ENCODE assay signal across 8 mouse cellular contexts in the genomic region with DNA sequence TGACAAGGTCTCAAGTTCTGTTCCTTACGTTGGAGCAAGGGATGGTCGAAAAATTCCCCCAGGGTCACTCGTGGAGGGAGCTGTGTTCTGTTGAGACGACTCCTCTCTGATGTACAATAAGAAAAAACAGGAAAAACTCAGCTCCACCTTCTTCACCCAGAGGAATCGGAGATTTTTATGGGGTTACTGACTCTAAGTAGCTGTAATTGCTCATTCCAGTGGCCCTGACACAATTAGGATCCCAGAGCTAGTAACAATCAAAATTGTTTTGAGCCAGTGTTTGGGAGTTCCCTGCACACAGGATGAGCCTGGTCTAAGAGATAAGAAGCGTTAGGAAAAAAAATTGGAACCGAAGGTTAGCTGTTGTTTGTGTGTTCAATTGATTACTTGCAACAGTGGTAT. TPM values are rescaled to one million over a fixed set of nuclear protein-coding genes. Genes with fewer than 3 reads are reported as not detected.
DNase-seq lines count a peak whose midpoint lies in the region; ATAC-seq lines count a peak whose summit lies in the region.

TSS of gene Fmo1 (minus strand) at position 331 of the 402 bp plus-strand sequence.

- no peak for ATAC-seq in embryonic facial prominence, embryonic 14.5 days (ENCODE audit: low read depth)
- ATAC-seq in hindbrain, embryonic 12.5 days (ENCODE audit: low FRiP score) = no peak

- no peak for DNase-seq in layer of hippocampus, postnatal 10 days (ENCODE audit: low spot score in 2 of 2)
- no peak for DNase-seq in layer of hippocampus, postnatal 25 days (ENCODE audit: extremely low spot score in 1 of 2, low spot score in 1 of 2)
- DNase-seq in embryonic facial prominence, embryonic 14.5 days (ENCODE audit: low spot score) = no peak
- DNase-seq in lung, postnatal 36 days = peak; percentile 68
- no peak for DNase-seq in ovary, postnatal 36 days (ENCODE audit: low spot score)
- DNase-seq in spleen, adult 12 weeks (ENCODE audit: low spot score) = no peak
- DNase-seq in right cerebral cortex, postnatal 25 days = no peak

- H3K36me3 ChIP-seq in embryonic facial prominence, embryonic 14.5 days (ENCODE audit: control insufficient read depth, insufficient read depth, low read length) = no peaks in the 10 kb centered on the region
- no peaks in the 10 kb centered on the region for H3K36me3 ChIP-seq in hindbrain, embryonic 12.5 days

- H3K9me3 ChIP-seq in embryonic facial prominence, embryonic 14.5 days (ENCODE audit: control insufficient read depth, low read length) = peaks cover 5% of the 10 kb centered on the region; the same call in 1 of the 2 replicates
- H3K9me3 ChIP-seq in hindbrain, embryonic 12.5 days (replicated peaks) = 0 out of 2 replicates have a peak, but pooled peaks cover 4% of the 10 kb centered on the region

- no peak within 1 kb of the TSS for H3K4me2 ChIP-seq in embryonic facial prominence, embryonic 14.5 days (ENCODE audit: low read depth, low read length)
- no peak within 1 kb of the TSS for H3K4me2 ChIP-seq in hindbrain, embryonic 12.5 days (replicated peaks)

- H3K27ac ChIP-seq in embryonic facial prominence, embryonic 14.5 days (replicated peaks; ENCODE audit: low read depth, low read length) = no peak within 1 kb of the TSS
- no peak within 1 kb of the TSS for H3K27ac ChIP-seq in hindbrain, embryonic 12.5 days

- no peaks in the 10 kb centered on the region for H3K27me3 ChIP-seq in embryonic facial prominence, embryonic 14.5 days (replicated peaks; ENCODE audit: control insufficient read depth, insufficient read depth, low read length)
- no peaks in the 10 kb centered on the region for H3K27me3 ChIP-seq in hindbrain, embryonic 12.5 days

- H3K4me3 ChIP-seq in embryonic facial prominence, embryonic 14.5 days (ENCODE audit: low read depth, low read length) = no peak within 1 kb of the TSS
- H3K4me3 ChIP-seq in hindbrain, embryonic 12.5 days = no peak within 1 kb of the TSS

- 44% methylated on average over 7 of the region's 7 CpGs for WGBS in embryonic facial prominence, embryonic 14.5 days
- WGBS in hindbrain, embryonic 12.5 days = 72% methylated on average over 7 of the region's 7 CpGs

- H3K9ac ChIP-seq in embryonic facial prominence, embryonic 14.5 days (ENCODE audit: low read depth, low read length) = no peak within 1 kb of the TSS
- no peak within 1 kb of the TSS for H3K9ac ChIP-seq in hindbrain, embryonic 12.5 days

- peaks cover 8% of the 10 kb centered on the region for H3K4me1 ChIP-seq in embryonic facial prominence, embryonic 14.5 days (ENCODE audit: control insufficient read depth, insufficient read depth, low read length)
- H3K4me1 ChIP-seq in hindbrain, embryonic 12.5 days = 0 out of 2 replicates have a peak, but pooled peaks cover 5% of the 10 kb centered on the region

RNA-seq across cellular contexts. Expression of gene Fmo1, which starts in this region (rescaled TPM):
- 10 to 100 TPM; 25.9 to 28.7 TPM for total RNA-seq in layer of hippocampus, postnatal 10 days (2021)
- total RNA-seq in layer of hippocampus, postnatal 25 days (2021) = 10 to 100 TPM in 1 of 2 experiments, 1 to 10 TPM in 1; 9.9 to 15.0 TPM
- polyA plus RNA-seq in embryonic facial prominence, embryonic 14.5 days (2014; fragmentation: Nextera tagmentation; extraction: Ambion mirVana) = 62.1 and 79.1 TPM in 2 replicates
- 28.3 and 34.9 TPM in 2 replicates for polyA plus RNA-seq in hindbrain, embryonic 12.5 days (2016; fragmentation: Nextera tagmentation; extraction: Ambion mirVana)
